Mouse (Mus musculus): Measurements from ENCODE around the gene Taar7e.

DNA sequence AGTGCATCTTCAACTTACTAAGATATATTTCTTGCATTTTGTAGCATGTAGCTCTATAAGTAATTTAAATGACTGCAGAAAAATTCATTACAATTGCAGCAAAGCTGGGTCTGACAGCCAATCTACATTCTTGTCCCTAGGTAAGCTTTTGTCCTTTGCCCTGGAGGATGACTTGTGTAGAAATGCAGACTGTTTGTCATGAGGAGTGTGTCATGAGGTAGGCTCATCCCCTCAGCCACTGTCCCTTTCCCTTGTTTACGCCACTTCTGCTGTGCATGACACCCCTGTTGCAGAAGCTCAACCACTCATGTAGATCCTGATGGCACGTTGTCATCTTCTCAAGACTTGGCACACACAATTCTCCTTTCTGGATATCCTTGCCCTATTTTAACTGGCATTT lies 49.8 kb downstream of the Taar7e start:
- no peak for TF ChIP-seq CTCF (IDR thresholded peaks at IDR 0.05; ENCODE audit: low read depth)
- TF ChIP-seq EP300 (IDR thresholded peaks at IDR 0.05; ENCODE audit: low read depth): no peak
